Mouse (Mus musculus) erythroblast, embryonic 14.5 days (primary cell): ENCODE measurements around the gene Hnrnph3.

Source experiments
- GATA1 ChIP-seq: IDR thresholded peaks from 2 replicates; pipeline ENCODE4 v1.6.1; 2012; ENCODE audit warnings: low read length, inconsistent platforms, mixed read lengths
- TAL1 ChIP-seq: IDR thresholded peaks from 3 replicates; pipeline ENCODE4 v1.6.1; 2012; ENCODE audit warnings: low read length, inconsistent platforms, mixed read lengths

DNA sequence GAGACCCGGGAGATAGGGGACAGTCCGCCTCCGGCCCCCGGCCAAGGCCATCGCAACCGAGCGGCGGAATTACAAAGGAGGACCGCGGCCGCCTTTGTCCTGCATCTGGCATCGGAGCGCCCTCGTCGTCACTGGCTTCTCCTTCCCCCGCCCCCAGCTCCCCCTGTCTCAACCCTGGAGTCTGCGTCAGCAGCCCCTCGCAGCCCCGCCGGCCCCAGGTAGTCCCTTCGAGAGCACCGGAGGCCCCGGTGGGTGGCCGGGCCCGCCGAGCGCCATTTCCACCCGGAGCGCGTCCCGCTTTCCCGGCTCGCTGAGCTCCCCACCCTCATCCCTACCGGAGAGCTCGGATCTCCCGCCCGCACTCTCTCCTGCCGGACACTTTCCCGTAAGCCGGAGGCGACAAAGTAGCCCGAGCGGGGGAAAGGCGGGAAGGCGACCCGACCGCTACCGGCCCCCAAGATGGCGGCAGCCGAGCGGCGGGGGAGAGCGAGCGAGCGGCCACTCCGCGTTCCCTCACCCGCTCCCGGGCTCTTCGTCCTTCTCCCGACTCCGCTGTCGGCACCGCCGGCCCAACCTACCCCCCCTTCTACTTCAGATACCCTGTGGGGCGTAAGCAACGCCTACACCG is 782 bp downstream of the Hnrnph3 start:
- TF ChIP-seq GATA1 (no peak), TAL1 (no peak)
